Mouse (Mus musculus): ENCODE data around the gene Gnas.

- TF ChIP-seq CTCF (IDR thresholded peaks at IDR 0.05; ENCODE audit: extremely low read depth, insufficient read depth, low read length) (no peak), POLR2A (IDR thresholded peaks at IDR 0.05; ENCODE audit: extremely low read depth, insufficient read depth, low read length) (no peak)
Measured at GRCm38 (mm10) chr2:174302526-174302925, 18.4 kb downstream of the Gnas start.

Measured in cortical plate, adult 2 months (tissue).